Comparison of ENCODE assay signal across 8 mouse cellular contexts in the genomic region with DNA sequence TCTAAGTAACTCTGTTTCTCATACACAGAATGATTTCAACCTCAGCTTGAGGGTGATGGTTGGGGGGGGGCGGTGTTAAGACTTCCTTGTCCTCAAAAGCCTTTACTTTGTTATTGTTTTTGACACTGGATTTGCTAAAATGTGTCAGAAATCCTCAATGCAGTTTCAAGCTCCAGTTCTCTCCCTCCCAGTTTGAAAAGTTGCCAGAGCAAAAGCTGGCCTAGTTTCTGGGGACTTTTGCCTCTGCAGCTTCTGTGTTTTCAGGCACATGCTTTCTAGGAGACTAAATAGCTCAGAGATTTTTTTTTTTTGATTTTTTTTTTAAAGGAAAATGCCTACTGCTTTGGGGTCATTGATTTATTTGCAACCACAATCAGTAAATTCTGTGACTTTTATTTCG. TPM values are rescaled to one million over a fixed set of nuclear protein-coding genes. Genes with fewer than 3 reads are reported as not detected.
DNase-seq lines count a peak whose midpoint lies in the region; ATAC-seq and TF ChIP-seq lines count a peak whose summit lies in the region.

No protein-coding gene starts in this region.

- H3K27ac ChIP-seq in forebrain, embryonic 14.5 days (ENCODE audit: low read depth, low read length): no peak overlapping the region
- H3K27ac ChIP-seq in forebrain, embryonic 13.5 days: no peak overlapping the region
- no peak overlapping the region for H3K27ac ChIP-seq in kidney, embryonic 16.5 days (ENCODE audit: low read length)
- H3K27ac ChIP-seq in neural tube, embryonic 13.5 days (replicated peaks): no peak overlapping the region
- H3K27ac ChIP-seq in olfactory bulb, adult 2 months (ENCODE audit: insufficient read depth, low read depth, low read length): peak overlapping the region; percentile 55; the same call in 1 of the 2 replicates

- no peaks in the 10 kb centered on the region for H3K27me3 ChIP-seq in forebrain, embryonic 14.5 days (replicated peaks; ENCODE audit: control insufficient read depth, insufficient read depth, low read length)
- peaks cover 5% of the 10 kb centered on the region; the same call in 1 of the 2 replicates for H3K27me3 ChIP-seq in forebrain, embryonic 13.5 days
- H3K27me3 ChIP-seq in kidney, embryonic 16.5 days (ENCODE audit: insufficient read depth, low read length): peaks cover 22% of the 10 kb centered on the region
- peaks cover 19% of the 10 kb centered on the region for H3K27me3 ChIP-seq in neural tube, embryonic 13.5 days

- no peak overlapping the region for H3K4me2 ChIP-seq in forebrain, embryonic 14.5 days (ENCODE audit: low read length)
- H3K4me2 ChIP-seq in forebrain, embryonic 13.5 days: no peak overlapping the region
- no peak overlapping the region for H3K4me2 ChIP-seq in kidney, embryonic 16.5 days (replicated peaks; ENCODE audit: low read depth, low read length)
- peak overlapping the region; percentile 90; the same call in 1 of the 2 replicates for H3K4me2 ChIP-seq in neural tube, embryonic 13.5 days

- no peaks in the 10 kb centered on the region for H3K36me3 ChIP-seq in forebrain, embryonic 14.5 days (ENCODE audit: control insufficient read depth, insufficient read depth, low read length)
- no peaks in the 10 kb centered on the region for H3K36me3 ChIP-seq in forebrain, embryonic 13.5 days (ENCODE audit: poor library complexity, severe bottlenecking)
- H3K36me3 ChIP-seq in kidney, embryonic 16.5 days (ENCODE audit: insufficient read depth, low read length): no peaks in the 10 kb centered on the region
- H3K36me3 ChIP-seq in neural tube, embryonic 13.5 days: no peaks in the 10 kb centered on the region

- H3K9me3 ChIP-seq in forebrain, embryonic 14.5 days (replicated peaks; ENCODE audit: control insufficient read depth, low read length): no peaks in the 10 kb centered on the region
- H3K9me3 ChIP-seq in forebrain, embryonic 13.5 days (replicated peaks): no peaks in the 10 kb centered on the region
- H3K9me3 ChIP-seq in kidney, embryonic 16.5 days (ENCODE audit: low read length): no peaks in the 10 kb centered on the region
- H3K9me3 ChIP-seq in neural tube, embryonic 13.5 days: no peaks in the 10 kb centered on the region

- H3K9ac ChIP-seq in forebrain, embryonic 14.5 days (ENCODE audit: low read length): no peak overlapping the region
- no peak overlapping the region for H3K9ac ChIP-seq in forebrain, embryonic 13.5 days
- H3K9ac ChIP-seq in kidney, embryonic 16.5 days (replicated peaks; ENCODE audit: low read length): no peak overlapping the region
- no peak overlapping the region for H3K9ac ChIP-seq in neural tube, embryonic 13.5 days

- DNase-seq in forebrain, embryonic 14.5 days (ENCODE audit: low spot score): peak; percentile 24
- DNase-seq in kidney, postnatal 10 days: peak; percentile 24
- no peak for DNase-seq in neural tube, embryonic 10.5 days (ENCODE audit: extremely low spot score, low spot score)
- DNase-seq in adrenal gland, postnatal 25 days: no peak

- H3K4me1 ChIP-seq in forebrain, embryonic 14.5 days (ENCODE audit: control insufficient read depth, insufficient read depth, low read length): peaks cover 3% of the 10 kb centered on the region
- peaks cover 11% of the 10 kb centered on the region; the same call in 1 of the 2 replicates for H3K4me1 ChIP-seq in forebrain, embryonic 13.5 days
- peaks cover 5% of the 10 kb centered on the region for H3K4me1 ChIP-seq in kidney, embryonic 16.5 days (ENCODE audit: insufficient read depth, low read length)
- peaks cover 16% of the 10 kb centered on the region for H3K4me1 ChIP-seq in neural tube, embryonic 13.5 days (replicated peaks)
- H3K4me1 ChIP-seq in olfactory bulb, adult 2 months (ENCODE audit: control insufficient read depth, insufficient read depth, low read length): peaks cover 5% of the 10 kb centered on the region; the same call in 1 of the 2 replicates

- no peak for TF ChIP-seq POLR2A in olfactory bulb, adult 2 months (IDR thresholded peaks at IDR 0.05; ENCODE audit: insufficient read depth, low read depth, low read length)

- TF ChIP-seq CTCF in olfactory bulb, adult 2 months (IDR thresholded peaks at IDR 0.05; ENCODE audit: insufficient read depth, low read depth, low read length): no peak

- no peak overlapping the region for H3K4me3 ChIP-seq in forebrain, embryonic 14.5 days (ENCODE audit: low read depth, low read length)
- no peak overlapping the region for H3K4me3 ChIP-seq in forebrain, embryonic 13.5 days
- no peak overlapping the region for H3K4me3 ChIP-seq in kidney, embryonic 16.5 days (ENCODE audit: low read length)
- no peak overlapping the region for H3K4me3 ChIP-seq in neural tube, embryonic 13.5 days
- H3K4me3 ChIP-seq in olfactory bulb, adult 2 months (ENCODE audit: insufficient read depth, low read depth, low read length): peak overlapping the region; percentile 25; the same call in 1 of the 2 replicates

- ATAC-seq in forebrain, embryonic 14.5 days: no peak
- no peak for ATAC-seq in forebrain, embryonic 13.5 days
- ATAC-seq in kidney, embryonic 16.5 days (ENCODE audit: low FRiP score, low TSS enrichment): no peak
- ATAC-seq in neural tube, embryonic 13.5 days (ENCODE audit: low read depth): no peak

- 93% methylated on average over 2 of the region's 2 CpGs for WGBS in forebrain, embryonic 14.5 days
- 82% methylated on average over 2 of the region's 2 CpGs for WGBS in forebrain, embryonic 13.5 days
- WGBS in kidney, embryonic 16.5 days: 99% methylated on average over 2 of the region's 2 CpGs
- 91% methylated on average over 2 of the region's 2 CpGs for WGBS in neural tube, embryonic 13.5 days
- WGBS in olfactory bulb, adult 2 months: 51% methylated on average over 2 of the region's 2 CpGs

RNA-seq across cellular contexts. Expression of a gene that starts 2.7 kb away (rescaled TPM):
- 4.4 and 6.7 TPM in 2 replicates for polyA plus RNA-seq in forebrain, embryonic 14.5 days (2014; fragmentation: Nextera tagmentation; extraction: Ambion mirVana)
- 1.7 and 2.0 TPM in 2 replicates for polyA plus RNA-seq in forebrain, embryonic 13.5 days (2015; fragmentation: Nextera tagmentation; extraction: Ambion mirVana)
- polyA plus RNA-seq in kidney, embryonic 16.5 days (2015; fragmentation: Nextera tagmentation; extraction: Ambion mirVana): 0.20 and 0.42 TPM in 2 replicates
- polyA plus RNA-seq in neural tube, embryonic 13.5 days (2015; fragmentation: Nextera tagmentation; extraction: Ambion mirVana): 3.1 and 3.6 TPM in 2 replicates
- polyA plus RNA-seq in olfactory bulb, adult 2 months (2012; ENCODE audit: insufficient read depth, insufficient read length, low replicate concordance, missing spikeins): not detected in 2 replicates
- total RNA-seq in adrenal gland, postnatal 25 days (2021): 0.49 and 0.81 TPM in 2 replicates

Comparison
In these comparisons a context has a peak if more than half of its experiments do, and no peak if none do; other contexts are left out.
1. DNase-seq: peak in forebrain, embryonic 14.5 days (single experiment) and kidney, postnatal 10 days (single experiment); none in neural tube, embryonic 10.5 days (single experiment) and adrenal gland, postnatal 25 days (single experiment).